ENCODE assay signal across 13 mouse cellular contexts in the genomic region with DNA sequence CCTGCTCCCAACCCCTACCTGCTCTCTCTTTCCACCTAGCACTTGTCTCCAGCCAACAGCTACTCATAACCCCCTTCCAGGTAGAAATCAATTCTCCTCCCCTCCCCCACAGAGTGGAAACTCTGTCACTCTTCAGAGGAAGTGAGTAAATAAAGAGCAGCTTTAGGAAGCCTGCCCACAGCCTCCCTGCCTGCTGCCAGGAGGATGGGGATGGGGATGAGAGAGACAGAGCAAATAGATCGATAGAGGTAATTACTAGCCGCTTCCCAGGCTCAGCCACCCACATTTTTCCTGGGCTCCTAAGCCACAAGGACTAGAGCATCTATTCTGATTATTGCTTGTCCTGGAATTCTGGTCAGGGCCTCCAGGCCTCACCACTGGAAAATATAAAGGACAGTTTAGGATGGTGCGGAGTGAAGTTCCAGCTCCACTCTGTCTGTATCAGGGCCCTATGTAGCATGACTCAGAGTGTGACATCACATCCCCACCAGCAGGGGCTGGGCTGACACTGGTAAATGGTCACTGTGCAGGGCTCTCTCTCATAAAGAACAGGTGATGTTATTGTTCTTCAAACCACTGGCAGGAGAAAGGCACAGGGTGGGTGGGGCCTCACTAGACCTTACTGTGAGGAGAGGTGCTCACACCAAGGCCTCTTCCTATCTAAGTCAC.
DNase-seq lines count a peak whose midpoint lies in the region; ATAC-seq and TF ChIP-seq lines count a peak whose summit lies in the region.
"Had no signal": no experiment of that assay in that cellular context is flagged by ENCODE, and none has a peak within 500 bp of the region (broad histone marks: within the 10 kb centered on the region; RNA-seq: fewer than 3 reads in every experiment).

No protein-coding gene starts in this region.

- no peak for DNase-seq in layer of hippocampus, adult 2 months (ENCODE audit: low spot score in 2 of 2)
- no peak for DNase-seq in layer of hippocampus, adult 9-10 months (ENCODE audit: low spot score)
- DNase-seq in 416B (ENCODE audit: low read depth) (peak; percentile 16), ES-CJ7 (ENCODE audit: low read depth, low spot score) (peak; percentile 4)
- no peak for DNase-seq in cerebellum, postnatal 4 days (ENCODE audit: low spot score in 2 of 2)
- DNase-seq in forebrain, embryonic 11.5 days (ENCODE audit: low spot score), result no peak
- DNase-seq: adrenal gland, postnatal 36 days; cerebellum, adult 2 months; kidney, adult 2 months; layer of hippocampus, postnatal 36 days had no signal

- no peaks in the 10 kb centered on the region for H3K27me3 ChIP-seq in midbrain, embryonic 13.5 days
- no peaks in the 10 kb centered on the region for H3K27me3 ChIP-seq in forebrain, embryonic 11.5 days (ENCODE audit: control insufficient read depth, insufficient read depth, low read length)
- H3K27me3 ChIP-seq: heart, embryonic 13.5 days; limb, embryonic 15.5 days had no signal

- ATAC-seq in midbrain, embryonic 13.5 days, result peak; percentile 65; the same call in 1 of the 2 replicates
- no peak for ATAC-seq in forebrain, embryonic 11.5 days (replicated peaks; ENCODE audit: low FRiP score)

- peaks cover 4% of the 10 kb centered on the region for H3K4me1 ChIP-seq in midbrain, embryonic 13.5 days (replicated peaks)
- no peaks in the 10 kb centered on the region for H3K4me1 ChIP-seq in forebrain, embryonic 11.5 days (replicated peaks; ENCODE audit: control insufficient read depth, insufficient read depth, low read length)
- H3K4me1 ChIP-seq: limb, embryonic 15.5 days had no signal

- H3K36me3 ChIP-seq in midbrain, embryonic 13.5 days, result no peaks in the 10 kb centered on the region
- no peaks in the 10 kb centered on the region for H3K36me3 ChIP-seq in forebrain, embryonic 11.5 days (ENCODE audit: control insufficient read depth, insufficient read depth, low read length)
- H3K36me3 ChIP-seq: heart, embryonic 13.5 days; limb, embryonic 15.5 days had no signal

- H3K27ac ChIP-seq in layer of hippocampus, adult 2 months, result no peak overlapping the region
- H3K27ac ChIP-seq in midbrain, embryonic 13.5 days, result no peak overlapping the region
- no peak overlapping the region for H3K27ac ChIP-seq in forebrain, embryonic 11.5 days (ENCODE audit: low read depth, low read length)
- H3K27ac ChIP-seq: heart, embryonic 13.5 days; limb, embryonic 15.5 days had no signal

- TF ChIP-seq CTCF in layer of hippocampus, adult 2 months (conservative IDR thresholded peaks at IDR 0.05), result peak; percentile 50

- 76% methylated on average over 3 of the region's 3 CpGs for WGBS in midbrain, embryonic 13.5 days
- 82% methylated on average over 3 of the region's 3 CpGs for WGBS in forebrain, embryonic 11.5 days

- H3K9ac ChIP-seq in midbrain, embryonic 13.5 days (replicated peaks), result no peak overlapping the region
- H3K9ac ChIP-seq in forebrain, embryonic 11.5 days (ENCODE audit: low read length), result no peak overlapping the region
- H3K9ac ChIP-seq: heart, embryonic 13.5 days; limb, embryonic 15.5 days had no signal

- H3K9me3 ChIP-seq in midbrain, embryonic 13.5 days, result no peaks in the 10 kb centered on the region
- no peaks in the 10 kb centered on the region for H3K9me3 ChIP-seq in forebrain, embryonic 11.5 days (ENCODE audit: control insufficient read depth, low read length)
- H3K9me3 ChIP-seq: heart, embryonic 13.5 days; limb, embryonic 15.5 days had no signal

- no peak overlapping the region for H3K4me2 ChIP-seq in midbrain, embryonic 13.5 days (replicated peaks)
- no peak overlapping the region for H3K4me2 ChIP-seq in forebrain, embryonic 11.5 days (ENCODE audit: low read depth, low read length, severe bottlenecking)
- H3K4me2 ChIP-seq: heart, embryonic 13.5 days; limb, embryonic 15.5 days had no signal

- no peak overlapping the region for H3K4me3 ChIP-seq in layer of hippocampus, adult 2 months
- H3K4me3 ChIP-seq in midbrain, embryonic 13.5 days (replicated peaks), result no peak overlapping the region
- H3K4me3 ChIP-seq in forebrain, embryonic 11.5 days (ENCODE audit: low read depth, low read length), result no peak overlapping the region
- H3K4me3 ChIP-seq: heart, embryonic 13.5 days; limb, embryonic 15.5 days had no signal

Comparison
In these comparisons a context has a peak if more than half of its experiments do, and no peak if none do; other contexts are left out.
1. DNase-seq: peak in 416B (single experiment) and ES-CJ7 (single experiment); none in layer of hippocampus, adult 2 months (0 of 2), layer of hippocampus, adult 9-10 months (single experiment), cerebellum, postnatal 4 days (0 of 2) and forebrain, embryonic 11.5 days (single experiment).